Mouse (Mus musculus) megakaryocyte, embryonic 14.5 days (primary cell): ENCODE data around the gene Zdhhc14.

Experiments
- FLI1 ChIP-seq: IDR thresholded peaks from 2 replicates; pipeline ENCODE4 v1.6.1; 2012; ENCODE audit warnings: low read length, inconsistent platforms, mixed read lengths
- GATA1 ChIP-seq: IDR thresholded peaks from 3 replicates; pipeline ENCODE4 v1.6.1; 2012; ENCODE audit warnings: mixed read lengths, low read length, inconsistent platforms, borderline replicate concordance

DNA sequence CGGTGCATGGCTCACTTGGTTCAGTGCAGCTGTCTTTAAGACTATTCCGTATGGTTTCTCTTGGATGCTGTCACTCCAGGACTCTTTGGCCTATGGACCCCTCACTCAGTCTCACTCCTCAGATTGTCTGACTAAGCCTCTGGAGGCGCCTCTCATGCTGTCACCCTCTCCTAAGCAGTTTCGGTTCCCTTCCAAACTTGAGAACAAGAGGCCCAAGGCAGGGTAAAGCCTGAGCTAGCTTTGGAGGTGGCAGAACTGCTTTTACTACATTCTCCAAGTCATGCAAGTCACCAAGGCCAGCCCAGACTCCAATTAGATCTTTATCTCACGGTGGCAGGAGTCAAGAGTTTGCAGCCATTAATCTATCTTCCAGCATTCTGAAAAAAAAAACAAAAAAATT is 82.3 kb downstream of the Zdhhc14 start:
- TF ChIP-seq FLI1: no peak
- TF ChIP-seq GATA1: no peak
